Mouse (Mus musculus) heart, postnatal 10 days (tissue): ENCODE measurements around the gene Bnc2. TPM values are rescaled to one million over a fixed set of nuclear protein-coding genes. Genes with fewer than 3 reads are reported as not detected.

Experiments used
- DNase-seq, 2 experiments: peaks; one replicate each; pipeline ENCODE4 v3.0.0; 2021
- intact Hi-C: fragments of 180-260 bp; cut with DNase I; formaldehyde crosslinking; loops from one replicate; pipeline ENCODE4 v1.15.1; 2025
- total RNA-seq, 2 experiments: library from RNA; stranded (reverse); gene quantifications; 2 replicates each; pipeline ENCODE4 v1.2.3; 2021

The Bnc2 gene
- total RNA-seq, 2 experiments from 2014 or later: 3.3 to 3.7 TPM

DNA sequence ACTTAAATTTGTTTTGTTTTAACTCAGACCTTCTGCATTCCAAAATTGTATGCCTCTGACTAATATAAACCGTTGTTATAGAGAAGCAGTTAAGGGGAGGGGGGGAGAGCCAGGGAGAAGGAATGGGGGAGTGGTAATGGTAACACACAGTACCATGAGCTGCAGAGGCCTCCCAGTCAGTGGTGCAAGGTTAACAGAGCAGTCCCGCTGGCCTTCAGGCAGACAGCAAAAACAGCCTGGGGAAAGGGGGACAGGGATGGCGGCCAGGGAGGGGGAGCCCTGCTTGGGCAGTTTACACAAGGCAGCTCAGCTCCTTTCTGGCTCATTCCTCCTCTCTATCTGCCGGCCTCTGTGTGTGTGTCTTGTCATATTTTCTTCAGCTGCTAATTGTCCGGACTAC lies 151.9 kb downstream of the Bnc2 start:
- DNase-seq: peak; percentile 31 to 37
- intact Hi-C loops: no loop called here

DNA sequence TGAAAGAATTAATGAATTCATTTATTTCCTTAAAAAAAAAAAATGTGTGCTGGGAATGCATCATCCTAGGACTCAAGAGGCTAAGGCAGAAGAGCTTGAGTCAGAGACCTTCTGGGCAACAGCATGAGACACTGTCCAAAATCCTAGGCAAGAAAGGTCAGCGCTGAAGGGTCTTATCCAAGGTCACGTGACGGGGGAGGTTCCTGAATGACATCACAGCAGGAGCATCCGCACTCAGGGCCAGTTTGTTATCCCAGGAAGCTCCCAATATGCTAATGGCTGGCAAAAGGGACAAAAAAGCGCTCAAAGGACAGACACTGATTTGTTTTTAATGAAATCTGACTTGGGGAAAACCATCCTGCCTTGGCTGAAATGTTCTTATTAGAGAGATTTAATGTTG lies 153.5 kb downstream of the Bnc2 start:
- DNase-seq: no peak
- intact Hi-C loops: no loop called here

DNA sequence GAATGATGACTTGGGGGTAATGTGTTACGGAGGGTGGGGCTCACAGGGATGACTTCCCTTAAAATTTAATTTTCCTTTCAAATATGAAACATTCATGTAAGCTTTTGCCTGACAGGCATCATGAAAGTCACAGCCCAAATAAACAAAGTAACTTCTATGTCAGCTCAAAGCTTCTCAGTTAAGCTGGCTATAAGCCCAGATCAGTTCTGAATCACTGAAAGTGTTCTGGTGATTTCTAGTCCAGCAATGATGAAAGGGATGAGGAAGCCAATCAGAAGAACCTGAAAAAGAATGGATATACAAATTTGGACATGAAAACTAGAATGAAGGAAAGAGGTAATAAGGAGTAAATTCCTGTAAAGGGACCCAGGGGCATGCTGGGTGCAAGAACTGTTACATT lies 164.6 kb downstream of the Bnc2 start:
- intact Hi-C loops: no loop called here
- no peak for DNase-seq

GRCm38 (mm10) chr4:84507551-84507950 lies 167.5 kb downstream of the Bnc2 start:
- no peak for DNase-seq
- intact Hi-C loops: no loop called here

GRCm38 (mm10) chr4:84502581-84503269 lies 172.3 kb downstream of the Bnc2 start:
- DNase-seq: no peak
- intact Hi-C loops: no loop called here

DNA sequence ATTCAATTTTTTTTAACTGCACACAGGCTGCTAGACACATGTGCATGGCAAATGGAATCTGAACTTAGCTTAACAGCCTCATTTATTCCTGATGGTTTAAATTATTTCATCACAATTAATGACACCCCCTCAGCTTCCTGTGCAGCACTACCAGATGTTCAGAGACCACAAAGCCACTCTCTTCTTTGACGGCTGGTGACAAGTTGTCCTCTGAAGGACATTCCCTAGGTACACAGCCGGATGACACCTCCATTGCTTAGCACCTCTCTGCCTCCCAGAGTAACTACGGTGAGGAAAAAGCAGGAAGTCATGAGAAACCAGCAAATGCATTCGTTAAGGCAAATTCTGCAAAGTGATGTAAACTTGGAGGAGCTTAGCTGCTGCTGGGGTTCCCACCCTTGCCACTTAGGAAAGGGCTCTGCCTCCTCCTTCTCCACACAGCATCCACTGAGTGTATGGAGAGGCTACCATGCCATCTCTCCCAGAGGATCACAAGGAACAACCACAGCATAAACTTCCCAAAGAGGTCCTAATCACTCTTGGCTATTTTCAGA lies 174.2 kb downstream of the Bnc2 start:
- intact Hi-C loops: no loop called here
- no peak for DNase-seq

- DNase-seq: no peak
- intact Hi-C loops: no loop called here
Observed at GRCm38 (mm10) chr4:84500259-84500658, 174.8 kb downstream of the Bnc2 start.

- DNase-seq: no peak
- intact Hi-C loops: no loop called here
Observed at GRCm38 (mm10) chr4:84498469-84498868, 176.6 kb downstream of the Bnc2 start.

DNA sequence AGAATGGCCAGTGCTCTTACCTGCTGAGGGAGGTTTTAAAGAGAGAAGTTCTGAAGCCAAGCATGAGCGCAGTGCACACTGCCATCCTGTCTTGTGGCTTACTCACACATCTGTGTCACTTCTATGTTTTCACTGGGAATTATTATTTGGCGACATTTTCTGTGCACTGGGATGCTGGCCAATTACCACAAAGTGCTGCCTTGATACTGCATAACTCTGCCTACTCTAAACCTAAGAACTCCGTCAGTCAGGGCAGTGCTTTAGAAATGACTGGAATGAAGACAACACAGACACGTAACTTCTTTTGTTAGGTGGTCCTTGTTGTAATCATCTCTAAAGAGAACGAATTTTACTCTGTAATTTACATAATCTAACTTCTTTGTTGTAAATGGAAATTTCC lies 186.8 kb downstream of the Bnc2 start:
- intact Hi-C loops: no loop called here
- DNase-seq: peak; percentile 1 to 12

DNA sequence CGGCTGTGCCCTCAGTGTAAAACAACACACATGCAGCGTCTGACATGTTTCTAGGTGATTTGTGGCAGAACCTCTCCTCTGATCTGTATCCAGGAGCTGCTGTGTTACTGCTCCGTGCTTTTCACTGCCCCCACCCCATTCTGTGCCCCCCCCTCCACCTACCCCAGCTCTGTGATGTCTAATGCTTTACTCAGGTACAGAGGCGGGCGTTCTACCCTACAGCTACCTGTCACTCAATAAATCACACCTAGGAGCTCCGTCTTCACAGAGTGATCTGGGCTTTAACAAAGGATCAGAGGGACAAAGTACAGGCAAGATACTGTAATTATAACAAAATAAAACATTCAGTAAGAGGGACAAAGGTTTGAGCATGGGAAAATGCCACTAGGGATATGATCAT lies 192.4 kb downstream of the Bnc2 start:
- DNase-seq: no peak
- intact Hi-C loops: no loop called here

- intact Hi-C loops: no loop called here
Observed at GRCm38 (mm10) chr4:84472643-84473042, 202.4 kb downstream of the Bnc2 start.

DNA sequence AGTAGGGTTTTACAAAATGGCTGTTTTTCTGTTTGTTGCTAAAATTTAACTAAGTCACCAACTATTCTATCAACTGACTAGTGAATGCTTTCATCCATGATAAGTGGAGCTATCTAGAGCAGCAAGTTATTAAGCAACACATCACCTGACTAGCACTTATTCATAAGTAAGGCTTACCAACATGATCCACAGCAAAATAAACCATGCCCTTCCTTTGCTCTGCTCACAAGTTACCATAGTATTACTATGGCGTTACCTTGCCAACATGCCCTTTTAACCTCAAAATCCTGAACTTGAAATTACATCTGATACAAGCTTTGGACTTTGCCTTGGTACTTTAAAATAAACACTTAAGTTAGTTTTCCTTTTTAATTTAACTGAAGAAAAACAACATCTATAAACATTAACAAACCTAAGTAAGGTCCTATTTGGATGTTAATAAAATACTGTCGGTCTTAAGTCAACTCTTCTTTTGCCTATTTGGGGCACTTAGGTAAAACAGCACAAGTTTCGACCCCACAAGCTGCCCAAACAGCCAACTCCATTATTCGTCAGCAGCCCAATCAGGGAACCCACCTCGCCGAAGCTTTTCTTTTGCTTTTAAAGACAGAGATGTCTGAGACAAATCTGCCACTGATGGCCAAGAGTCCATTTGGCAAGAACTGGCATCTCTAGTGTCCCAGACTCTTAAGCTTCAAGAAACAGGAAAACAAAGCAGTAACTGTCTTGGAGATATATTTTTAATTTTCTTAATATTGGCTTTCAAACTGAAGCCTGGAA lies 204.8 kb downstream of the Bnc2 start:
- DNase-seq: no peak
- intact Hi-C loops: no loop called here

More at GRCm38 (mm10) chr4:84472643-84473042, 202.4 kb downstream of the Bnc2 start:
- no peak for DNase-seq

GRCm38 (mm10) chr4:84469400-84469799 lies 205.7 kb downstream of the Bnc2 start:
- intact Hi-C loops: no loop called here
- no peak for DNase-seq

DNA sequence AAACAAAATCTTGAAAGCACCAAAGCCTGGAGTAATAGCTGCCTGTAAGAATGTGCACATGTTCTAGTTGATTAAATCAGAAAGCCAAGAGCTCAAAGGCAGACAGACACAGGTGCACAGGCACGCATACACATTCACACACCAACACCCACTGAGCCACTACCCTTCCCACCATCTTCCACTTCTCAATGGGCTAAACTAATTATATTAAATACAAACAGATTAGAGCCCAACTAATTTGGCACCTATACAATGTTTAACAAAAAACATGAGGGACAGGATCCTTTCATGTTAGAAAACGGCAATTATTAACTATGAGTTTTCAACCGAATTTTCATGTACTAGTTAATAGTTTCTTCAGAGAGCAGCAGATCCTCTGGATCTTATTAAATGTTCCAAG lies 207.4 kb downstream of the Bnc2 start:
- DNase-seq: no peak
- intact Hi-C loops: no loop called here

DNA sequence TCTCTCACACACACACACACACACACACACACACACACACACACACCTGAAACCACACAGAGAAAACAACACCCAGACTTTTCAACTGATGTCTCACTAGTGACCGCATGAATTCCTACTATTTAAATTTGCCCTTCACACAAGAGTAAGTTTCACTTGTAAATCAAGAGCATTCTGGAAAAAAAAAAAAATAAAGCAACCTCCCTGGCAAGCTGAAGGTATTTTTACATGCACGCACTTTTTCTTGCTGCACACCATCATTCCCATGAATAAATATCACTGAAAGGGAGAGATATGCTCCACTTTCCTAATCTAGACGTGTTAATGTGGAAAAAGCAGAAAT lies 216.9 kb downstream of the Bnc2 start:
- intact Hi-C loops: no loop called here
- DNase-seq: no peak

GRCm38 (mm10) chr4:84457512-84458217 lies 217.4 kb downstream of the Bnc2 start:
- DNase-seq: peak; percentile 24 to 34
- intact Hi-C loops: no loop called here

GRCm38 (mm10) chr4:84456853-84457249 lies 218.2 kb downstream of the Bnc2 start:
- no peak for DNase-seq
- intact Hi-C loops: no loop called here

DNA sequence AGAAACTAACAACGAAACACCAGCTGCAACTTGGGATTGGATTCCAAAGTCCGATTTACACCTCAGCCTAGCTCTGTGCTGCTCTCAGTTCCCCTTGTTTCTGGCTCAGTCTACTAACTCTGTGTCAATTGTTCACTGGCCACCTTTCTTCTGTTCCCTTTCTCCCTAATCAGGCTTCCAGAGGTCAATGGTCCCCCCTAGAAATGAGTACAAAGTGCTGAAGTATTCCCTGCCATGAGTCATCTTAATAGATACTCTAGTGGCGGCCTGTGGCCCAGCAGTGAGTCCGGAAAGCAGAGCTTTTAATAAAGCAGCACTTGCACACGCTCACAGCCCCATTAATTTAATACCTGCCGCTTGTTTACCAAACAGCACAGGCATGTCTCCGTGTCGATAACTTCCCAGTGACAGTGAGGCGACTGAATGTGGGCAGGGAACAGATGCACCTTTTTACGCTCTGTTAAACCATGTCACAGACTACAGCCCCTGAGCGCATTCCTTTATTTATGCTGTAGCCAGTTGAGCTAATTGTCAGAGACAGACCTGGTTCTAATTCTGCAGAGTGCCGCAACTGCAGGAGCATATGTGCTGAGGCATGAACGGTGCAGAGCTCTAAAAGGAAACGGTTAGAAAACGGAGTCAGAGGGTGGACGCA lies 218.8 kb downstream of the Bnc2 start:
- no peak for DNase-seq
- intact Hi-C loops: no loop called here

GRCm38 (mm10) chr4:84454493-84454892 lies 220.6 kb downstream of the Bnc2 start:
- intact Hi-C loops: no loop called here
- no peak for DNase-seq

DNA sequence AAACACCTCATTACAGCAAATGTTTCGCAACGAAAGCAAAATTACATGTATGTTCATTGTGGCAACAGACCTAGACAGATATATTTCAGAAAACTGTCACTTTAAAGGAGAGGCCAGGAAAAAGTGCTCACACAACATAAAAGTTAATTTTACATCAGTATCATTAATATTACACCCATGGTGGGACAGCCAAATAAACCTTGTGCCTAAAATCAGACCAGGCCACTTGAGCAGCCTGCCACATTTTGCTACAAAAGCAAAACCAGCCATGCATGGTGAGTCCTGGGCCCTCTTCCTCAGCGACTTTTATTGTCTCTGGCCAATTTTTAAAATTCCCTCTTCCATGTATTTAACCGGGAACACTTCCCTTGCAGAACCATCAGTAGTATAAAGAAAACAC lies 221.5 kb downstream of the Bnc2 start:
- intact Hi-C loops: no loop called here
- DNase-seq: no peak

GRCm38 (mm10) chr4:84452642-84453041 lies 222.4 kb downstream of the Bnc2 start:
- intact Hi-C loops: no loop called here
- DNase-seq: no peak
